Mouse (Mus musculus) central nervous system, embryonic 14 days (tissue): ENCODE data around the gene Slc10a1. TPM values are rescaled to one million over a fixed set of nuclear protein-coding genes. Genes with fewer than 3 reads are reported as not detected.

Experiments used
- polyA plus RNA-seq: library from polyadenylated mRNA; depleted of rRNA; stranded (reverse); fragments of >200 nt; gene quantifications from 2 replicates; pipeline ENCODE4 v1.2.3, GENCODE M21; 2012; rRNA removed

Gene Slc10a1
- 0.04 TPM in 1 of 2 replicates, not detected in the other for polyA plus RNA-seq

DNA sequence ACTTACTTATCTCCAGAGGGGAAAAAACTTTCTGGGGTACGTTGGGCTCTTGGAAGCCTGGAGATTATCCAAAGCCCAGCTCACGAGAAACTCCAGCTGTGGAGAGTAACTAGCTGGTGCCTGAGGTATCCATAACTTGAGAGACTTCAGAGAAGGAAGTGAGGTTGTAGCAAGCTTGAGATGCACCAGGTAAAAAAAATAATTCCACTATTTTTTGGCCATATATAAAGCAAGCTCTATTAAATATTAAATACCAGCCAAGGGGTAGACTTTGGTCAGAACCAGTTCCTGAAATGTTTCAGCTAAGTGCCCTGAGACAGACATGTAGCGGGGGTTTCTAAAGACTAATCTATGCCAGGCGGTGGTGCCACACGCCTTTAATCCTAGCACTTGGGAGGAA lies at the start of gene Slc10a1:
Gene Slc10a1, minus strand, starts transcription at position 101 of the 400 bp plus-strand sequence.

DNA sequence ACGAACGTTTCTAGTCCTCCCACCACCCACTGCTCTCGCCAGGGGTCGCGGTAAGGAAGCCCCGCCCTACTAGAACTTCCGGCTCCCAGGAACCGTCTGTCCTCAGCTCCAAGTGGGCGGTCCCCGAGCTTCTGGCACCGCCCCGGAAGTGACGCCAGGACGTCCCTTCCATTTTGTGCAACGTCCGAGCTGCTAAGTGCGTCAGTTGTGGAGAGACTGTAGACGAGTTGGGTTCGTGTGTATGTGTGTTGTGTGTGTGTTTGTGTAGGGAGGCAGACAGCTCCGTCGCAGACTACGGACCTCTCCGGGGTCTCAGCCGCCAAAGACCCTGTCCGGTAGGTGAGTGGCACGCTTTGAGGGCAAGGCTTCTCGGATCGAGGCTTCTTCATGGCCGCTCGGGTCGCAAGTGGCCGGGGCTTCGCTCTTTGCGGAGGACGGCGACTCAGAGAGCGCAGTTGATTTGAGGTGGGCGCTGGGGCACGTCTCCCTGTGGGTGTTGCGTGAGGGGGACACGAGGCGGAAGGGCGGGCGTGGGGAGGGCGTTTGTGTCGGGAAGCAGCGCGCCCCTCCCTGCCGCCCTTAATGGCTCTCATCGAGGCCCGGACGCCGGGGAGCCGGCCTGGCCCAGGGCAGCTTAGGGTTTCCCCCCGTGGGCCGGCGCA lies 23.0 kb downstream of the Slc10a1 start, which contains the start of gene Srsf5:
Gene Srsf5, plus strand, starts transcription at position 171 of the 662 bp plus-strand sequence.

Other genes with a start within 250 kb of the Slc10a1 start
- 9.3 and 12.0 TPM in 2 replicates for gene Ccdc177, start 208.0 kb downstream of the Slc10a1 start, polyA plus RNA-seq
- gene Susd6, start 178.2 kb downstream of the Slc10a1 start, polyA plus RNA-seq, result 21.4 and 22.7 TPM in 2 replicates
- 711 and 770 TPM in 2 replicates for gene Srsf5, start 23.2 kb downstream of the Slc10a1 start, polyA plus RNA-seq
- 23.3 and 32.0 TPM in 2 replicates for gene Smoc1, start 58.1 kb upstream of the Slc10a1 start, polyA plus RNA-seq